Mouse (Mus musculus) right cerebral cortex, adult 2 months (tissue): ENCODE data around the gene Ankrd49.

ENCODE experiments used
- DNase-seq, 2 experiments: peaks; one replicate each; pipeline ENCODE4 v3.0.0; 2021 to 2022; ENCODE audit warnings: low spot score in 2 of 2

The Ankrd49 gene

DNA sequence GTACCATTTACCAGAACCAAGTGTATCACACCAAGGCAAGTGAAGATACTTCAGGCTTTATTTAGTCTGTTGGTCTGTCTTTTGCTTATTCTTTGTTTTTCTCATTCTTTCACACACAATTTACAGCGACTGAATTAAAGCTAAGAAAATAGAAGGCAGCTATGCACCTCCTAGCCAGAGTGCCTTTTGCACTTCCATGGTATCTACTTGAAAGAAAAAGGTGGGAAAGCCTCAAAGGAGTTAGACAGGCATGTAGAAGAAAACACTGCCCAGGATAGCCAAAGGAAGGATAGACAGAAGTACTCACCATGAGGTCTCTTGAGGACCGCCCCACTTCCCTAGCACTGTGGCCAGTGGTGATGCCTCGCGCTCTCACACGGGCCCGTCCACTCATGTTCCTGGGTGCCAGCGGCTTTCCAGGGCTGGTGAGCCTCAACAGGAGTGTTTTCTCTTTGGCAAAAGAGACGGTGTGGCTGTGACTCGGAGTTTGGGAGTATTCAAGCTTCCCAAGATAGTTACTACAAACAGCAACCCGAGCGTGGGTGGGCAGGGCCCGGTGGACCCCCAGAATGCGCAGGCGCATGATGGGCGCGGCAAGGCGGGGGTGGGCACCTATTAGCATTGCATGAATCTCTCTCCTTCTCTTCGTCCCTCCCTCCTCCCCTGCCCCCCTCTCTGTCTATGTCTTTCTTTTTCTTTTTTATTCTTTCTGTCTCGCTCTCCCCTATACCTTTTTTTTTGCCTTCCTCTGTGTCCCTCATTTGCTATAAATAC is 44.3 kb downstream of the Ankrd49 start, which contains the start of gene Piwil4:
Gene Piwil4, minus strand, starts transcription at position 583 of the 774 bp plus-strand sequence.
- no peak for DNase-seq

DNA sequence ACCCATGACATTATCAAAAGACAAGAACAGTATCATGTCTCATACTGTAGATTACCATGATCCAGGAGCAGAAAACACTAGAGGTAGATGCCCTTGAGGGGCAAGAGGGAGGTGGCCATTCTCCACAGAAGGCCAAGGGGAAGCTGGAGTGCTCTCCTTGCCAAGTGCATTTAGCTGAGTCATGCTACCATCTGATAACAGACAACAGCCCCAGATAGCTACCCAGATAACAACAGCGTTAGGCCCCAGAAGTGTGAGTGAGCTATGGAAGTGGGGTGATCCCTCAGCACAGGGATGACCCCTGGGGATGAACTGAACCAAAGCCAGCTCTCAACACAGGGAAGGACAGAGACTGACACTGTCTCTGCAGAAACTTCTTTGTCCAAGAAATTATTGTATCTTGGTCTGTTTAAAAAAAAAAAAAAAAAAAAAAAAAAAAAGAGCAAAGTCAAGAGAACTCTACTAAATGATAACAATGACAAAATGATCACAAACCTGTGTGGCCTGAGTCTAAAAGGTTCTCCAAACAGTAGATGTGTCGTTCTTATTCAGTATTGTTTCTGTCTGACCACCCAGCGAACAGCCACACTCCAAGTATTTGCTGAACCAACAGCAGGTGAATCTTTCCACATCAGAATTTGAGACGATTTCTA is 45.0 kb downstream of the Ankrd49 start:
- no peak for DNase-seq

DNA sequence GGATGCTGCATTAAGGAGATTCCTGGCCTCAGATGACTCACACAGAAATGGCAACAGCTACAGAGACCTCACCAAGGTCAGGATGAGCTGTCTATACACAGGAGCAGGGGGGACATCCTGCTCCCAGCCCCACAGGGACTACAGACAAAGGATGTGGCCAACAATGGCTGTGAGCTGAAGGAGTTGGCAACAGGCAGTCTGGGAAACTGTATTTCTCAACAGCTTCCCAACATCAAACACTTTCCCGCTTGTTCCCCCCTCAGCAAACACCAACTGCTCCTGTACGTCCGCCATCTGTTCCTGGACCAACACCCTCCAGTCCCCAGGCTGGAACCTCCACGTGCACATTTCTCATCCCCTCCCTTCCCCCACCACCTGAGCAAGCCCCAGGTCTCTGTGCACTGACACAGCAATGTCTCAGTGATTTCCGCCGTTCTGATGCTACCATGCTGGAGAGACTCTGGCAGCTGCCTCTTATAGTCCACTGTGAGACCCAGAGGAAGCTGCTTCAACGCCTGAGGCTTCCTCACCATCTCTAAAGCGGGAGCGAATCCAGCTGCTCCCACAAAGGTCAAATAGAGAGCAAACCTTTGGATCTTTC is 53.6 kb downstream of the Ankrd49 start:
- no peak for DNase-seq
